Mouse (Mus musculus) heart, embryonic 11.5 days (tissue): ENCODE data around the gene Mgll. TPM values are rescaled to one million over a fixed set of nuclear protein-coding genes. Genes with fewer than 3 reads are reported as not detected.
A peak's percentile ranks its signal among the peaks of the same experiment; 100 is the strongest.

Experiments used
- ATAC-seq: fragments of 200-750 bp; cut with Nextera tagmentation; replicated peaks from 2 replicates; pipeline ENCODE4 v1.8.0; 2017; ENCODE audit warnings: moderate library complexity; ENCODE audit not compliant: insufficient number of reproducible peaks, low FRiP score, low TSS enrichment
- H3K27ac ChIP-seq: fragments of 300-500 bp; sonication (generic); 2 replicates; pipeline ENCODE4 v1.5.1; 2014; ENCODE audit warnings: mild to moderate bottlenecking, low read depth, low read length
- H3K27me3 ChIP-seq: fragments of 300-500 bp; sonication (generic); 2 replicates; pipeline ENCODE4 v1.6.1; 2014; ENCODE audit warnings: mild to moderate bottlenecking, low read length, mixed read lengths; ENCODE audit not compliant: control insufficient read depth, insufficient read depth
- H3K36me3 ChIP-seq: fragments of 300-500 bp; sonication (generic); 2 replicates; pipeline ENCODE4 v1.6.1; 2014; ENCODE audit warnings: mild to moderate bottlenecking, low read length, moderate library complexity, mixed read lengths; ENCODE audit not compliant: control insufficient read depth, insufficient read depth
- H3K4me1 ChIP-seq: fragments of 300-500 bp; sonication (generic); 2 replicates; pipeline ENCODE4 v1.6.1; 2014; ENCODE audit warnings: low read length; ENCODE audit not compliant: control insufficient read depth, insufficient read depth
- H3K4me2 ChIP-seq: fragments of 300-500 bp; sonication (generic); 2 replicates; pipeline ENCODE4 v1.6.1; 2014; ENCODE audit warnings: mild to moderate bottlenecking, moderate library complexity
- H3K4me3 ChIP-seq: fragments of 300-500 bp; sonication (generic); 2 replicates; pipeline ENCODE4 v1.5.1; 2014; ENCODE audit warnings: low read depth, low read length
- H3K9ac ChIP-seq: fragments of 300-500 bp; sonication (generic); 2 replicates; pipeline ENCODE4 v1.6.1; 2014; ENCODE audit warnings: mild to moderate bottlenecking, low read depth, low read length, moderate library complexity
- H3K9me3 ChIP-seq: fragments of 300-500 bp; sonication (generic); replicated peaks from 2 replicates; pipeline ENCODE4 v1.6.1; 2016; ENCODE audit warnings: low read length; ENCODE audit not compliant: control insufficient read depth
- WGBS: fragments of 180-500 bp; shearing (Covaris S2); extraction: QIAGEN DNeasy Blood & Tissue Kit; methylation state at CpG from one replicate; pipeline ENCODE4 v1.1.7; 2014; ENCODE audit not compliant: insufficient replicate concordance; 5-methylcytosine and 5-hydroxymethylcytosine counted together
- polyA plus RNA-seq: library from polyadenylated mRNA; unstranded; fragments of >200 nt; fragmentation: Nextera tagmentation; extraction: Ambion mirVana; gene quantifications from 2 replicates; pipeline ENCODE4 v1.2.1, GENCODE M21; 2014

Mgll gene
- polyA plus RNA-seq, 1 experiment from 2014 or later = 8.6 TPM

DNA sequence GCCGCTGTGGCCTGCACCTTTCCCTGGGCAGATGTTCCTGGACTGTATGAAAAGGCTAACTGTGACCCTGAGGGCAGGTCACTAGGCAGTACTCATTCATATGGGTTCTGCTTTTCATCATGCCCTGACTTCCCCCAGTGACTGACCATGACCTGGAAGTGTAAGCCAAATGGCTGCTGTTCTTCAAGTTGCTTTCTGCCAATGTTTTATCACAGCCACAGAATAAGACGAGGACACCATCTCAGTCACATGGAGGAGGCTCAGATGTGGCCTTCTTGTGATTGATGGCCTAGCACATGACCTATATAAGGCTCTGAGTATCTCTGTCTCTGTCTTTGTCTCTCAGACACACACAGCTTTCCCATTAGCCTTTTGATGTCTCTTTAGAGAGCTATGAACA is 123.4 kb downstream of the Mgll start:
- Histone ChIP-seq H3K27me3 (no peaks in the 10 kb centered on the region), H3K4me1 (peaks cover 6% of the 10 kb centered on the region), H3K9me3 (no peaks in the 10 kb centered on the region), H3K27ac (no peak overlapping the region), H3K36me3 (no peaks in the 10 kb centered on the region), H3K4me2 (no peak overlapping the region), H3K9ac (no peak overlapping the region), H3K4me3 (no peak overlapping the region)
- no peak for ATAC-seq
- 62% methylated on average over 2 of the region's 2 CpGs for WGBS

- no peak for ATAC-seq
- H3K9me3 ChIP-seq = no peaks in the 10 kb centered on the region
- H3K27ac ChIP-seq = no peak overlapping the region
- no peaks in the 10 kb centered on the region for H3K27me3 ChIP-seq
- WGBS = 47% methylated on average over 4 of the region's 4 CpGs
- H3K36me3 ChIP-seq = no peaks in the 10 kb centered on the region
- H3K9ac ChIP-seq = no peak overlapping the region
- no peak overlapping the region for H3K4me2 ChIP-seq
- H3K4me1 ChIP-seq = no peaks in the 10 kb centered on the region
- H3K4me3 ChIP-seq = no peak overlapping the region
Observed at GRCm38 (mm10) chr6:88849270-88849669, 125.1 kb downstream of the Mgll start.

DNA sequence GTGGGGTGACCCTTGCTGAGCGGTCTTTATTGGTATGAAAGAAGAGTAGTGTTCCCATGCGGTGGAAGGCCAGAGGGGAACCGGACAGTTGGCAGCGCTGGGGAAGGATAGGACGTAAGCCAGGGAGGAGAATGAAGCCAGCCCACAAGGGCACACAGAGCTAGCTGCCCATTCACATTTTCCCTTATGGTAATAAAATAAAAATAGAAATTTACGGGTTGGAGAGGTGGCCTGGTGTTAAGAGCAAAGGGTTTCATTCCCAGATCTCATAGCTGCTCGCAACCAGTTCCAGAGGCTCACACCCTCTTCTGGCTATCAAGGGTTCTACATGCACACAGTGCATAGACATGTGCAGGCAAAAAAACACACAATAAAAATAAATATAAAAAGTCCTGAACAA is 125.8 kb downstream of the Mgll start:
- H3K4me3 ChIP-seq = no peak overlapping the region
- no peaks in the 10 kb centered on the region for H3K9me3 ChIP-seq
- ATAC-seq = no peak
- H3K4me1 ChIP-seq = no peaks in the 10 kb centered on the region
- H3K9ac ChIP-seq = no peak overlapping the region
- H3K27ac ChIP-seq = no peak overlapping the region
- H3K4me2 ChIP-seq = no peak overlapping the region
- WGBS = 85% methylated on average over 7 of the region's 7 CpGs
- no peaks in the 10 kb centered on the region for H3K27me3 ChIP-seq
- H3K36me3 ChIP-seq = no peaks in the 10 kb centered on the region

GRCm38 (mm10) chr6:88854509-88854908 is 130.3 kb downstream of the Mgll start:
- 68% methylated on average over 5 of the region's 5 CpGs for WGBS
- Histone ChIP-seq H3K36me3 (no peaks in the 10 kb centered on the region), H3K4me2 (no peak overlapping the region), H3K4me3 (no peak overlapping the region), H3K27me3 (no peaks in the 10 kb centered on the region), H3K9ac (no peak overlapping the region), H3K9me3 (no peaks in the 10 kb centered on the region), H3K4me1 (peaks cover 5% of the 10 kb centered on the region), H3K27ac (no peak overlapping the region)
- no peak for ATAC-seq

DNA sequence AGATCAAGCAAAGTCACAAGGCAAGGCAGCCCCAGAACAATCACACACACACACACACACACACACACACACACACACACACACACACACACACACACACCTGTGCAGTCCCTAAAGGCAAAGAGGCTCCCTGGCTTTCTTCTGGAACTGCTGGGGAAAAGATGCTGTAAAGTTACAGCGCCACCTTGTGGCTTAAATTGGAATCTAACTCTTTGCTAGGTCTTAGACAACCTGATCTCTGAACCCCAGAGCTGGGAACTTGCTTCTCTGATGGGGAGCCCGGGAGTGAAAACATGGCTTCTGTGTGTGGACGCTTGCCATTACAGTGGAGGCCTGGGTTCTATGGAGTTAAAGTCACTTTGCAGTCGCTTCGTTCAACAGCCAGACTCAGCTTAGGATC is 131.4 kb downstream of the Mgll start:
- 26% methylated on average over 5 of the region's 5 CpGs for WGBS
- ATAC-seq = 0 out of 2 replicates have a peak, but pooled peaks have one; percentile 25

GRCm38 (mm10) chr6:88857249-88857648 is 133.0 kb downstream of the Mgll start:
- peak; percentile 43 for ATAC-seq
- Histone ChIP-seq H3K4me3 (no peak overlapping the region), H3K27me3 (no peaks in the 10 kb centered on the region), H3K9ac (no peak overlapping the region; the same call in 1 of the 2 replicates), H3K27ac (peak overlapping the region; percentile 92), H3K9me3 (peaks cover 2% of the 10 kb centered on the region; the same call in 1 of the 2 replicates), H3K36me3 (no peaks in the 10 kb centered on the region; the same call in 1 of the 2 replicates), H3K4me2 (peak overlapping the region; percentile 28), H3K4me1 (peaks cover 5% of the 10 kb centered on the region)
- WGBS = 20% methylated on average over 9 of the region's 9 CpGs

More for the DNA sequence above, 131.4 kb downstream of the Mgll start:
- Histone ChIP-seq H3K27ac (no peak overlapping the region), H3K27me3 (no peaks in the 10 kb centered on the region), H3K4me3 (no peak overlapping the region), H3K4me2 (no peak overlapping the region), H3K4me1 (peaks cover 5% of the 10 kb centered on the region), H3K9me3 (no peaks in the 10 kb centered on the region), H3K9ac (no peak overlapping the region), H3K36me3 (no peaks in the 10 kb centered on the region)

- Histone ChIP-seq H3K9ac (no peak overlapping the region), H3K27ac (peak overlapping the region; percentile 92), H3K4me3 (no peak overlapping the region), H3K9me3 (peaks cover 2% of the 10 kb centered on the region; the same call in 1 of the 2 replicates), H3K4me1 (peaks cover 5% of the 10 kb centered on the region), H3K4me2 (peak overlapping the region; percentile 28), H3K36me3 (peaks cover under 1% of the 10 kb centered on the region; the same call in 1 of the 2 replicates), H3K27me3 (no peaks in the 10 kb centered on the region)
- WGBS = 67% methylated on average over 6 of the region's 6 CpGs
- ATAC-seq = no peak
Observed at GRCm38 (mm10) chr6:88857830-88858229, 133.6 kb downstream of the Mgll start.

DNA sequence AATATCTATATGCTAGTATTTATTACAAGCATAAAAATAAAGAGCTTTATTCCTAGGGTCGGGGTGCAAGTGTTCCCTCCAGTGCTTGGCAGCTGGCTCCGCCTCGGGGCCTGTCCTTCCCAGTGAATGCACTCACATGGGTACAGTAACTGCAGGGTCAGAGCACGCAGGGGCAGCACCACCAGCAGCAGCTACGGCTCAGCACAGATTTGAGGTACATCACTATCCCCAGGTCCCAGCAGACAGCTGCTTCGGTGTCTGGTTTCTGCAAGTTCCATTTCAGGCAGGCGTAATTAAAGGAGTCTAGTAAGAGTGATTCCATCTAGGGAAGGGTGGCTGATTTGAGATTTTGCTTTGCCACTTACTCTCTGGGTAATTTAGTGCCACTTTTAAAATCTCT is 134.1 kb downstream of the Mgll start:
- peaks cover 5% of the 10 kb centered on the region for H3K4me1 ChIP-seq
- H3K27ac ChIP-seq = no peak overlapping the region
- H3K27me3 ChIP-seq = no peaks in the 10 kb centered on the region
- peaks cover 5% of the 10 kb centered on the region; the same call in 1 of the 2 replicates for H3K36me3 ChIP-seq
- 54% methylated on average over 7 of the region's 7 CpGs for WGBS
- no peak overlapping the region for H3K9ac ChIP-seq
- ATAC-seq = no peak
- H3K4me3 ChIP-seq = no peak overlapping the region
- no peak overlapping the region for H3K4me2 ChIP-seq
- H3K9me3 ChIP-seq = peaks cover 2% of the 10 kb centered on the region; the same call in 1 of the 2 replicates

DNA sequence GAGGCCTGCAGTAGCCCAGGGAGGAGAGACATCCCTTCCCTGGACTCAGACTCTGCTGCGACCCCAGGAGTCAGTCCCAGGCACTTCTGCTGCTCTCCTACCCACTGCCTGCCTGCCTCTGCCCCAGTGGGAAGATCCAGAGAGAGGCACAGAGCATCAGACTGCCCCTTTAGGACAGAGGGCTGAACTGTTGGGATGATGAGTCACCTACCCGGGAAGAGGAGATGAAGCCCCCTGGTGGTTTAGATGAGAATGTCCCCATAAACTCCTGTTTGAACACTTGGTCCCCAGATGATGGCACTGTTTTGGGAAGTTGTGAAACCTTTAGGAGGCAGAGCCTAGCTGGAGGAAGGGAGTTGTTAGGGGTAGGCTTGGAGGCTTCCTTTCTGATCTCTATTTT is 136.7 kb downstream of the Mgll start:
- no peak for ATAC-seq
- Histone ChIP-seq H3K4me3 (no peak overlapping the region), H3K27ac (no peak overlapping the region), H3K9ac (no peak overlapping the region), H3K4me1 (peaks cover 5% of the 10 kb centered on the region), H3K27me3 (0 out of 2 replicates have a peak, but pooled peaks cover 3% of the 10 kb centered on the region), H3K9me3 (peaks cover 2% of the 10 kb centered on the region; the same call in 1 of the 2 replicates), H3K4me2 (no peak overlapping the region), H3K36me3 (peaks cover 7% of the 10 kb centered on the region; the same call in 1 of the 2 replicates)
- 11% methylated on average over 2 of the region's 2 CpGs for WGBS
